ENCODE assay signal across 8 mouse cellular contexts in genomic region chr3:142764995-142765777, GRCm38 (mm10). TPM values are rescaled to one million over a fixed set of nuclear protein-coding genes. Genes with fewer than 3 reads are reported as not detected.
DNase-seq lines count a peak whose midpoint lies in the region; ATAC-seq and TF ChIP-seq lines count a peak whose summit lies in the region.

Gene Gtf2b, plus strand, starts transcription at chr3:142765045.

- peak; percentile 100 for ATAC-seq in forebrain, embryonic 12.5 days (ENCODE audit: low FRiP score)
- peak; percentile 100 for ATAC-seq in heart, postnatal 0 days (ENCODE audit: insufficient read depth, low read depth)
- peak; percentile 100 for ATAC-seq in liver, embryonic 16.5 days (ENCODE audit: low read depth)
- ATAC-seq in neural tube, embryonic 13.5 days (ENCODE audit: low read depth), result peak; percentile 99

- peak; percentile 98 for DNase-seq in CH12.LX (ENCODE audit: extremely low read depth)
- DNase-seq in c-Kit-positive CD71-positive TER-119-negative erythroid progenitor cells, embryonic 14.5 days (ENCODE audit: low read depth), result peak; percentile 83
- peak; percentile 93 for DNase-seq in heart, postnatal 0 days (ENCODE audit: low spot score)
- DNase-seq in kidney, postnatal 4 days, result peak; percentile 96 to 97

- in situ Hi-C loops in CH12.LX (cut with MboI; ENCODE audit: low pct_ligation_motif_present, low pct_unique_long_range_greater_than_20kb, low sequenced_read_pairs), result no loop called here

- peak; percentile 100 for TF ChIP-seq POLR2A in CH12.LX (IDR thresholded peaks at IDR 0.05; ENCODE audit: low read depth, low read length)
- TF ChIP-seq POLR2A in testis, adult 2 months (IDR thresholded peaks at IDR 0.05; ENCODE audit: control insufficient read depth, low read depth, low read length), result peak; percentile 100

- H3K36me3 ChIP-seq in CH12.LX (replicated peaks in 1 of 2; ENCODE audit: control insufficient read depth in 1 of 2, insufficient read depth in 1 of 2, low read length in 1 of 2), result peaks cover 0 to 18% of the 10 kb centered on the region in 2 experiments
- no peaks in the 10 kb centered on the region for H3K36me3 ChIP-seq in forebrain, embryonic 12.5 days (replicated peaks)
- no peaks in the 10 kb centered on the region for H3K36me3 ChIP-seq in heart, postnatal 0 days (replicated peaks; ENCODE audit: control insufficient read depth, insufficient read depth, low read length)
- H3K36me3 ChIP-seq in liver, embryonic 16.5 days (ENCODE audit: control insufficient read depth, insufficient read depth), result no peaks in the 10 kb centered on the region
- no peaks in the 10 kb centered on the region for H3K36me3 ChIP-seq in neural tube, embryonic 13.5 days
- peaks cover 4% of the 10 kb centered on the region for H3K36me3 ChIP-seq in testis, adult 2 months (ENCODE audit: control insufficient read depth, insufficient read depth, low read length)

- WGBS in forebrain, embryonic 12.5 days, result under 1% methylated on average over 64 of the region's 64 CpGs
- under 1% methylated on average over 64 of the region's 64 CpGs for WGBS in heart, postnatal 0 days
- WGBS in liver, embryonic 16.5 days (ENCODE audit: insufficient replicate concordance), result under 1% methylated on average over 64 of the region's 64 CpGs
- under 1% methylated on average over 64 of the region's 64 CpGs for WGBS in neural tube, embryonic 13.5 days

- H3K4me2 ChIP-seq in CH12.LX (ENCODE audit: insufficient read depth, low read depth, poor library complexity, severe bottlenecking), result peak within 1 kb of the TSS; percentile 97
- H3K4me2 ChIP-seq in forebrain, embryonic 12.5 days, result peak within 1 kb of the TSS; percentile 79
- peak within 1 kb of the TSS; percentile 90 for H3K4me2 ChIP-seq in heart, postnatal 0 days (ENCODE audit: low read depth, low read length)
- peak within 1 kb of the TSS; percentile 88 for H3K4me2 ChIP-seq in liver, embryonic 16.5 days (ENCODE audit: low read depth, low read length)
- peak within 1 kb of the TSS; percentile 83 for H3K4me2 ChIP-seq in neural tube, embryonic 13.5 days

- H3K4me1 ChIP-seq in CH12.LX (ENCODE audit: control insufficient read depth in 1 of 2, insufficient read depth in 2 of 2), result peaks cover 11 to 46% of the 10 kb centered on the region in 2 experiments
- peaks cover 16% of the 10 kb centered on the region for H3K4me1 ChIP-seq in forebrain, embryonic 12.5 days
- H3K4me1 ChIP-seq in heart, postnatal 0 days (ENCODE audit: control insufficient read depth, insufficient read depth), result peaks cover 31% of the 10 kb centered on the region
- peaks cover 28% of the 10 kb centered on the region for H3K4me1 ChIP-seq in liver, embryonic 16.5 days (ENCODE audit: control insufficient read depth, low read depth, low read length)
- H3K4me1 ChIP-seq in neural tube, embryonic 13.5 days (replicated peaks), result peaks cover 36% of the 10 kb centered on the region
- no peaks in the 10 kb centered on the region; the same call in 1 of the 2 replicates for H3K4me1 ChIP-seq in testis, adult 2 months (ENCODE audit: control insufficient read depth, insufficient read depth, low read length)

- no peak for TF ChIP-seq CTCF in CH12.LX (conservative IDR thresholded peaks at IDR 0.05 in 1 of 2, IDR thresholded peaks at IDR 0.05 in 1 of 2; ENCODE audit: low read depth in 2 of 2, low read length in 2 of 2)
- no peak for TF ChIP-seq CTCF in heart, postnatal 0 days (IDR thresholded peaks at IDR 0.05; ENCODE audit: low read depth)
- TF ChIP-seq CTCF in testis, adult 2 months (IDR thresholded peaks at IDR 0.05; ENCODE audit: control insufficient read depth, insufficient read depth, insufficient replicate concordance, low read depth, low read length), result no peak

- peak within 1 kb of the TSS; percentile 70 to 99 (median 77) for H3K4me3 ChIP-seq in CH12.LX (replicated peaks in 1 of 3; ENCODE audit: low read depth in 2 of 3, low read length in 2 of 3, poor library complexity in 1 of 3)
- H3K4me3 ChIP-seq in forebrain, embryonic 12.5 days (replicated peaks), result peak within 1 kb of the TSS; percentile 85
- peak within 1 kb of the TSS; percentile 85 for H3K4me3 ChIP-seq in heart, postnatal 0 days (ENCODE audit: low read depth, low read length)
- peak within 1 kb of the TSS; percentile 93 for H3K4me3 ChIP-seq in liver, embryonic 16.5 days (ENCODE audit: low read depth, low read length)
- H3K4me3 ChIP-seq in neural tube, embryonic 13.5 days, result peak within 1 kb of the TSS; percentile 90
- H3K4me3 ChIP-seq in testis, adult 2 months (ENCODE audit: control insufficient read depth, low read depth, low read length), result peak within 1 kb of the TSS; percentile 100

- peak; percentile 34; the same call in 1 of the 2 replicates for TF ChIP-seq EP300 in CH12.LX (IDR thresholded peaks at IDR 0.05; ENCODE audit: low read length)
- peak; percentile 67; the same call in 1 of the 2 replicates for TF ChIP-seq EP300 in heart, postnatal 0 days (IDR thresholded peaks at IDR 0.05; ENCODE audit: low read depth)

- H3K9ac ChIP-seq in CH12.LX (ENCODE audit: insufficient read depth, low read depth), result peak within 1 kb of the TSS; percentile 91
- peak within 1 kb of the TSS; percentile 91 for H3K9ac ChIP-seq in forebrain, embryonic 12.5 days
- peak within 1 kb of the TSS; percentile 83 for H3K9ac ChIP-seq in heart, postnatal 0 days (replicated peaks; ENCODE audit: low read depth, low read length)
- H3K9ac ChIP-seq in liver, embryonic 16.5 days (ENCODE audit: low read depth, low read length), result peak within 1 kb of the TSS; percentile 96
- H3K9ac ChIP-seq in neural tube, embryonic 13.5 days, result peak within 1 kb of the TSS; percentile 94

- no peak for TF ChIP-seq RAD21 in CH12.LX (IDR thresholded peaks at IDR 0.05; ENCODE audit: low read depth, low read length)

- dilution Hi-C loops in CH12.LX (cut with MboI; ENCODE audit: extremely low pct_ligation_motif_present, extremely low pct_unique_long_range_greater_than_20kb, low sequenced_read_pairs), result no loop called here

- no peaks in the 10 kb centered on the region for H3K27me3 ChIP-seq in CH12.LX (replicated peaks)
- H3K27me3 ChIP-seq in forebrain, embryonic 12.5 days, result no peaks in the 10 kb centered on the region
- H3K27me3 ChIP-seq in heart, postnatal 0 days (ENCODE audit: control insufficient read depth, insufficient read depth, low read length), result no peaks in the 10 kb centered on the region
- H3K27me3 ChIP-seq in liver, embryonic 16.5 days (ENCODE audit: control insufficient read depth, insufficient read depth, low read depth, low read length), result no peaks in the 10 kb centered on the region
- no peaks in the 10 kb centered on the region for H3K27me3 ChIP-seq in neural tube, embryonic 13.5 days
- no peaks in the 10 kb centered on the region for H3K27me3 ChIP-seq in testis, adult 2 months (ENCODE audit: control insufficient read depth, insufficient read depth, low read length)

- no peaks in the 10 kb centered on the region for H3K9me3 ChIP-seq in CH12.LX (replicated peaks; ENCODE audit: low read length)
- H3K9me3 ChIP-seq in forebrain, embryonic 12.5 days, result no peaks in the 10 kb centered on the region
- no peaks in the 10 kb centered on the region for H3K9me3 ChIP-seq in heart, postnatal 0 days (replicated peaks; ENCODE audit: control insufficient read depth, low read length)
- H3K9me3 ChIP-seq in liver, embryonic 16.5 days (replicated peaks; ENCODE audit: control insufficient read depth, low read length), result no peaks in the 10 kb centered on the region
- H3K9me3 ChIP-seq in neural tube, embryonic 13.5 days, result no peaks in the 10 kb centered on the region

- H3K79me2 ChIP-seq in CH12.LX (replicated peaks; ENCODE audit: control insufficient read depth, extremely low read depth, insufficient read depth, poor library complexity, severe bottlenecking), result peaks cover 46% of the 10 kb centered on the region

- H3K27ac ChIP-seq in CH12.LX (ENCODE audit: insufficient read depth, low read depth), result peak within 1 kb of the TSS; percentile 26; the same call in 1 of the 2 replicates
- peak within 1 kb of the TSS; percentile 90 for H3K27ac ChIP-seq in forebrain, embryonic 12.5 days
- H3K27ac ChIP-seq in heart, postnatal 0 days (ENCODE audit: low read depth), result peak within 1 kb of the TSS; percentile 83
- H3K27ac ChIP-seq in liver, embryonic 16.5 days (ENCODE audit: low read length), result peak within 1 kb of the TSS; percentile 87
- peak within 1 kb of the TSS; percentile 92 for H3K27ac ChIP-seq in neural tube, embryonic 13.5 days (replicated peaks)
- H3K27ac ChIP-seq in testis, adult 2 months (ENCODE audit: control insufficient read depth, insufficient read depth, low read depth, low read length), result peak within 1 kb of the TSS; percentile 94

TF ChIP-seq in CH12.LX, 34 proteins besides CTCF, POLR2A, EP300 and RAD21 (continues in another document):
- peak; percentile 100 for TF ChIP-seq ZMIZ1 (IDR thresholded peaks at IDR 0.05; ENCODE audit: low read depth, low read length)
- no peak for TF ChIP-seq USF1 (IDR thresholded peaks at IDR 0.05; ENCODE audit: low read depth, low read length)
- TF ChIP-seq NELFE (IDR thresholded peaks at IDR 0.05; ENCODE audit: low read depth, low read length), result peak; percentile 100
- TF ChIP-seq CHD2 (IDR thresholded peaks at IDR 0.05; ENCODE audit: low read length), result peak; percentile 95
- TF ChIP-seq MXI1 (IDR thresholded peaks at IDR 0.05; ENCODE audit: low read depth, low read length), result peak; percentile 96
- peak; percentile 95 for TF ChIP-seq HCFC1 (IDR thresholded peaks at IDR 0.05; ENCODE audit: low read depth, low read length)
- TF ChIP-seq UBTF (IDR thresholded peaks at IDR 0.05; ENCODE audit: low read depth, low read length), result peak; percentile 93; the same call in 1 of the 2 replicates
- TF ChIP-seq BHLHE40 (IDR thresholded peaks at IDR 0.05; ENCODE audit: low read depth, low read length), result peak; percentile 40; the same call in 1 of the 2 replicates
- TF ChIP-seq PAX5 (IDR thresholded peaks at IDR 0.05; ENCODE audit: low read length), result no peak
- no peak for TF ChIP-seq ZKSCAN1 (IDR thresholded peaks at IDR 0.05; ENCODE audit: borderline replicate concordance, low read depth, low read length)
- peak; percentile 97; the same call in 1 of the 2 replicates for TF ChIP-seq E2F4 (IDR thresholded peaks at IDR 0.05; ENCODE audit: insufficient replicate concordance, low read depth, low read length)
- peak; percentile 70 for TF ChIP-seq RCOR1 (conservative IDR thresholded peaks at IDR 0.05; ENCODE audit: low read depth, low read length)

RNA-seq across cellular contexts. Expression of gene Gtf2b, which starts in this region (rescaled TPM):
- total RNA-seq in CH12.LX (2012; rRNA removed) (120 and 144 TPM in 2 replicates), CH12.LX (2014; rRNA removed) (297 and 321 TPM in 2 replicates)
- polyA plus RNA-seq in CH12.LX (2012; ENCODE audit: insufficient read length, low read depth), result 138 and 151 TPM in 2 replicates
- polyA plus RNA-seq in forebrain, embryonic 12.5 days (2016; fragmentation: Nextera tagmentation; extraction: Ambion mirVana), result 88.7 and 90.0 TPM in 2 replicates
- 32.1 and 48.4 TPM in 2 replicates for total RNA-seq in heart, postnatal 0 days (2014; rRNA removed; ENCODE audit: low replicate concordance)
- polyA plus RNA-seq in heart, postnatal 0 days (2015; fragmentation: Nextera tagmentation; extraction: Ambion mirVana), result 58.2 and 63.7 TPM in 2 replicates
- polyA plus RNA-seq in liver, embryonic 16.5 days (2015; fragmentation: Nextera tagmentation; extraction: Ambion mirVana), result 46.1 and 47.4 TPM in 2 replicates
- 96.2 and 104 TPM in 2 replicates for polyA plus RNA-seq in neural tube, embryonic 13.5 days (2015; fragmentation: Nextera tagmentation; extraction: Ambion mirVana)
- polyA plus RNA-seq in testis, adult 2 months (2012; rRNA removed), result 51.3 and 58.5 TPM in 2 replicates

Comparison
In these comparisons a context has a peak if more than half of its experiments do, and no peak if none do; other contexts are left out.
1. Peak in every context shown above with its lines: DNase-seq, ATAC-seq, H3K4me3 ChIP-seq and H3K27ac ChIP-seq.
2. H3K27ac ChIP-seq: peak in every context shown above with its lines; median percentile 94 in testis, adult 2 months; 92 in neural tube, embryonic 13.5 days; 90 in forebrain, embryonic 12.5 days; 87 in liver, embryonic 16.5 days; 83 in heart, postnatal 0 days; 26 in CH12.LX.